Mouse (Mus musculus) urinary bladder, postnatal 4 days (tissue): Measurements from ENCODE around the gene Ptpn12.
"Not testable (repeated sequence)": the region's sequence is repeated elsewhere in the genome, so short reads cannot be mapped to it uniquely, and the experiment has no call there.

ENCODE experiments used
- DNase-seq, 2 experiments: peaks; one replicate each; pipeline ENCODE4 v3.0.0; 2021 to 2022; ENCODE audit warnings: low spot score in 2 of 2

Ptpn12 gene

DNA sequence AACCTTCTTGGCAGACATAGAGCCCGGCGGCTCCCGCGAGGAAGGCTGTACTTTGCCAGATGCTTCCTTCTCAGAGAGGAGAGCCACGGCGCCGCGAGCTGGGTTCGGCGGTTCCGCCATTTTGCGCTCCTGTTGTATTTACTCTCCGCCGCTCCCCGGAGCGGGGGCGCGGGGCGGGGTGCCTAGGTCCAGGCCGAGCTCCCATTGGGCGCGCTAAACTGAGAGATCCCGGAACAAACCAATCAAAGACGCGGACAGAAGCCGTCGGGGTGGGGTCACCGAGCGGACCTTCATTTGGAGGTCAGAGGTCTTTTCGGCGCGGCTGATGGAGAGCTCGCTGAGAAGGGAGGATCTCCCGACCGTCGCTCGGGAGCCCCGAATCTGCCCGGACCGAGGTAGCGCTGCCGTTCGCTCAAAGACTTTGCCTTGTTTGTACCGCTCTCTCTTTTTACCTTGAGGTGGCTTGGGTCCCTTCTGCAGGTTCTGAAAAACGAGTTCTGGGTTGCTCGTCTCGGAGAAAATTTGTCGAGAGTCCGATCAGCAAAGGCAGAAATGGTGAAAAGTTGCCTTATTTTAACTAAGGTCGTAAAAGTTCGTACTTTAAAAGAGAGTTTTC lies 103.9 kb downstream of the Ptpn12 start:
- peak; percentile 94 to 95 for DNase-seq

DNA sequence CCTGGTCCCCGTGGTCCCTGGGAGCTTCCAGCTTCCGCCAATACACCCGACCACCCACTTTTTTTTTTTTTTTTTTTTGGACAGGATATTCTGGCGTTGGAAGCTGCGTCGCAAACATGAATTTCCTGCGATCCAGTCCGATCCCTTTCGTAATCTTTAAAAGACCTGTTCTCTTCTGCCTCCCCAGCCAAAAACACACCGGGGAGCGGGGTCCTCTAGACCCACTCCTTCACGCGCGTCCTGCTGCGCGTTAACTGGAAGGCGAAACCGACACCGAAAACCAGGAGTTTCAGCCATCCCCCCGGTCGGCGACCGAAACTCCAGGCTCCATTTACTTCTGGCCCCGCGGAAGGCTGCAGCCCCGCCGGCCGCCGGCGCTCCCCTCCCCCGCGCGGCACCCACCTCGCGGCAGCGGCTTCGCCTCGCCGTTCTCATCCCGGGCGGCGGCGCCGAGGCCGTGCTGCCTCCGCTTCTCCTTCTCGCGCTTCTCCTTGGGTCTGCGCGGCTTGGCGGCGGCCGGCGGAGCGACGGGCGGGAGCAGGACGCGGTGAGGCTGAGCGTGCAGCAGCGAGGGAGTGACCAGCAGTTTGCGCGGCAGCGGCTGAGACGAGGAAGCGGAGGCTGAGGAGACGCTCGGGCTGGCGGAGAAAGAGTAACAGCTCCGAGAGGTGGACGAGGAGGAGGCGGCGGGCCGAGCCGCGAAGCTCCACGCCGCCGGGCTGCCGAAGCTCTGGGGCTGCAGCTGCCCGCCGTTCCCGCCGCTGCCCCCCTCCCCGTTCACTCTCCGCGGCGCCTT lies 104.7 kb downstream of the Ptpn12 start:
- DNase-seq = peak; percentile 18 to 63

DNA sequence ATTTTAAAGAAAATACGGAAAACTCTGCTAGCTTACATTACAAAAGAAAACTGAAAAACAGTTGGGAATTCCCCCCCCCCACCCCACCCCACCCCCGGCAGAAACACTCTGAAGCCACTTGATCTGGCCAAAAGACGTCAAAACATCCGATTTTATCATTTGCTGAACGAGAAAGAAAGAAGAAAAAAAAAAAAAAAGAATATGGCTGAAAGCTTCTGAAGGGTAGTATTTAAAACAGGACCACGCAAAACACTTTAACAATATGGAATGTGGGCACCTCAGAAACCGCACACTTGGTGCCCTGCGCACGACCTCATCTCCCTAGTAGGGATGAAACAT lies 105.2 kb downstream of the Ptpn12 start:
- no peak for DNase-seq

DNA sequence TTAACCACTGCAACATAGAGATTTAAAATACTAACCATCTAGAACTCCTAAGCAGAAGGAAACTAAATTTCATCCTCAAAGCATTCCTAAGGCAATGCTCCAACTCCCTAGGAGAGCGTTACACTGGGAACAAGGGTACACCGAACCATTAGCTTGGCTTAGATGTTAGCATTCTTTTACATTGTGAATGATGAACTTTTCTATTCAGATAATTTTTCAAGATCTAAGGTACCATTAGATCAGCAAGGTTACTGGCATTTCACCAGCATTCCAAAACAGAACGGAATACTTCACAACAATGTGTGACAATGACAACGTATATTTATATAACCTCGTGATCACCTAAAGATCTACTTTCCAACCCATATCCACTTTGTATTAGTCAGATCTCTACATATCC lies 105.6 kb downstream of the Ptpn12 start:
- DNase-seq = no peak

DNA sequence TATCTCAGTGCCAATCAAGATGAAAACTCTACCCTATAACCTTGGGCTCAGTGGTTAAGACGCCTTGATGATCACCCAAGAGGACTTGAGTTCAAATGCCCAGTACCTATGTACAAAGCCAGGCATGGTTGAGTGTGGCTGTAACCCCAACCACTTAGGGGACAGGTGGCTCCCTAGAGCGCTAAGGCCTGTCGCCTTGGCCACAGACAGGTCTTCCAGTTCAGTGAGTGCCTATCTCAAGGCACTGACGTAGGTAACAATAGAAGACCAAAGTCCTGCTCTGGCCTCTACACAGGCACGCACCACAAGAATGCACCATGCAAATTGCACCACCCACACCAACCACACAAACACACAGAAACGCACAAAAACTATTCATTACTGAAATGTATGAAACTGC lies 108.8 kb downstream of the Ptpn12 start:
- DNase-seq = no peak

DNA sequence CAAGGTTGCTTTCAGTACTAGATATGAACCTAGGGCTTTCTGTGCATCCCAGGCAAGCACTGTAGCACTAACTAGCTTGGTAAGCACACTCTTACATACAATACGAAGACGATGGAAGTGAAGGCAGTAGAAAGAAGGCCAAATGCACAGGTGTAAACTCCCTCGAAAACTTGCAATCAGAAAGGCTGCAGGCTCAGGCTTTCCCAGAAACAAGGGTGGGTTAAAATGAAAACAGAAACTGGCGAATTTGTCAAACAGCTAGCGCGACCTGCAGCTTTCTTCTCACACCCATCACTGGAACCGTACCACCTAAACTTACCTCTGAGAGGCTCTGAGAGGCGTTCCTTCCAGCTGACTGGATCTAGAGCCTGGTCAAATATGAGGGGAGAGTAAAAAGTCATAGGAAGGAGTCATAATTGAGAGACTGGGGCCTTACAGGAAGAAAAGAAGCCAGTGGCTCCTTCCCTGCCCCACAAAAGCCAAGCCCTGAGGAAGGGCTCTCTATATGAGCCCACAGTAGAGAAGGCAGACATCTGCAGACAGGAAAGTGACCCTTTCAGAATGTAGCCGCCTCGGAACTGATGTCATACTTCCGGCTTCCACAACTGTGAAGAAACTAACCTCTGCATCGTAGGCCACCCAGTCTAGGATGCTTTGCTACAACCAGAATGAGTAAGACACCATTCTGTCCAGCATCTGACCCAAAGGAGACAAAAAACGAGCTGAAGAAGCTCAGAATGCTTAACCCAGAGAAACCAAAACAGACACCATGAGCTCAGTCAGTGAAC lies 110.6 kb downstream of the Ptpn12 start:
- DNase-seq = no peak

DNA sequence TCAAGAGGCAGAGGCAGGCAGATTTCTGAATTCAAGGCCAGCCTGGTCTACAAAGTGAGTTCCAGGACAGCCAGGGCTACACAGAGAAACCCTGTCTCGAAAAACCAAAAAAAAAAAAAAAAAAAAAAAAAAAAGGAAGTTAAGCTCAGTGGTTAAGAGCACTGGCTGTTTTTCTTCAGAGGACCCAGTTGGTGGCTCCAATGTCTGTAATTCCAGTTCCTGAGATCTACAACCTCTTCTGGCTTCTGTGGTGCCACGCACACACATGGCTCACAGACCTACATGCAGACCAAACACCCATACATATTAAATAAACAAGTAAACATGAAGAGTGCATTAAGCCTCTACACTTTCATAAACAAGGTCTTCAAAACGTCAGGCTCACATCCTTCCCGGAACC lies 111.9 kb downstream of the Ptpn12 start:
- DNase-seq = not testable (repeated sequence)

DNA sequence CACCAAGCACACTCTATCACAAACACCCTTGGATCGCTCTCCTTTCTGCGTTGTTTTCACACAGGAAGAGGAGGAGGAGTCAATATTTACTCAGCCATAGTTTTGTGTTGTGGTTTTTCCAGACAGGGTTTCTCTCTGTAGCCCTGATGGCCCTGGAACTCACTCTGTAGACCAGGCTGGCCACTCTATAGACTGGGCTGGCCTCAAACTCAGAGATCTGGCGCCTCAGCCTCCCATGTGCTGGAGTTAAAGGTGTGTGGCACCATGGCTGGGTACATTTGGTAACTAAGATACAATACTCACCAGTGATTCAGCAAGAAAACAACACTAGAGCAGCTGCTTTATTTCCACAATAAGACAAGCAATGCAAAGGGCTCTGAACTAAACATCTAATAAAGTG lies 113.2 kb downstream of the Ptpn12 start:
- no peak for DNase-seq

DNA sequence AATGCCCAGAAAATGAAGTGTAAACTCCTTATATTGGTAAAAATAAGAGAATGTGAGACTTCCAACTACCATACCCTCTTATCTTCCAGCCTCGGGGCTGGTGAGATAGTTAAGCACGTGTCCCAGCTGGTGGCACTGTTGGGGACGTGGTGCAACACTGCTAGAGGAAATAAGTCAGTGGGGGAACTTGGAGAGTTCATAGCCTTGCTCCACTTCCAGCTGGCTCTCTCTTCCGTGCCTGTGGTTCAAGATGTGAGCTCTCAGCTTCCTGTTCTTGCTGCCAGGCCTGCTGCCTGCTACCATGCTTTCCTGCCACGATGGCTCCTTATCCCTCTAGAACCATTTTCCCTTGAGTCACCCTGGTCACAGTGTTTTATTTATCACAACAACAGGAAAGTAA lies 114.5 kb downstream of the Ptpn12 start:
- DNase-seq = no peak

DNA sequence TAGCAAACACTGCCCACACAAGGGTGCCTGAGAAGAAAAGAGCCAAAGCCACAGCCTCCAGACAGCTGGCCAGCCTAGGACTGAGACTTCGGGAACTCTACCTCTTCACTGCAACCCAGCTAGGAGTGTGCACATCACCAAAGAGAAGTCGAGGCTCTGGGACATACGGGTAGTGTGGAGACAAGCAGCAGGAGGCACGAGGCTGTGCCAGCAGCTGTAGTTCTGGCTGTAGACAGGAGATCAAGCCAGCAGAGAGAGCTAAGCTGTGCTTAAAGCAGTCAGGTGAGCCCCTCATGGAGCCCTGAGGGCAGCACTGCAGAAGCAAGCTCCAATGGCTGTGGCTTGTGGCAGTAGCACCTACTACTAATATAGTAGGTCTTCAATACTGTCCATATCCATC lies 115.0 kb downstream of the Ptpn12 start:
- DNase-seq = no peak

DNA sequence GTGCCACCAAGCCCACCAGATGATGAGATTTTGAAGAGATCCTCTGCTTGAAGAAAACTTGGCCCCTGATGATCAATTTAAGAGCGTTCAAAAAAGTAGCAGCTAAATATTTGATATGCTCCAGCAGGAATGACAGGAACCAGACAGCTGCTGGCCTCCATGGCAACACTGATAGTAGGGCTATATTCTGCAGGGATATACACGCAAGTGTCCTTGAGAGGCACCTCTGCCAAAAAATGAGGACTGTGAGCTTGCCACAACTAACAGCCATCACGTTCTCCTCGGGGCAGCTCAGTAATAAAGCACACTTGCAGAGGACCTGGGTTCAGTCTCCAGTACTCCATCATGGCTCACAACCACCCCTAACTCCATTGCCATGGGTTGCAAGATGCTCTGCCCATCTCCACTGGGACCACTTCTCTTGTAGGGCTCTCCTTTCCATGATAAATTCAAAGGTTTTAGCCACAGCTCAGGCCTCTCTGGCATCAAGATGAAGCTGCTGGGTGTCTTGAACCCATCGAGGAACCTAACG lies 115.6 kb downstream of the Ptpn12 start:
- no peak for DNase-seq

DNA sequence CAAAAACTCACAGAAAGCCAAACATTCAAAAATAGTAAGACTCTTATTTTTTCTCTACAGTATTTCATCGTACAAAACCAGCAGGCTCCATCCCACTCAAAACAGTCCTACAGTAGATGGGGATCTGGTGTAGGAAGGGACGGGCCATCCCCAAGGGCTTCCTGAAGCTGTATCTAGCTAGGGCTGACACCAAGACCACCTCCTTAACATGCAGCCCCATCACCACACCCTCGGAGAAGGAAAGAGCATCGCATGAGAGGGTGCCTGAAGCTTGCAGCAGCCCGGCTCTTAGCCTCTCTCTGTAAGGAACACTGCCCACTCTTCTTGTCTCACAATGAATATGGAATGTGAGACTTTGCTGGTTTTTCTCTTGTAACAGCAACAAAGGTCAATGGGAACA lies 117.2 kb downstream of the Ptpn12 start:
- no peak for DNase-seq
